Mouse (Mus musculus) lung, embryonic 14.5 days (tissue): ENCODE data around the gene Camk1d. TPM values are rescaled to one million over a fixed set of nuclear protein-coding genes. Genes with fewer than 3 reads are reported as not detected.
A peak's percentile ranks its signal among the peaks of the same experiment; 100 is the strongest.

Experiments
- ATAC-seq: fragments of 200-750 bp; cut with Nextera tagmentation; 2 replicates; pipeline ENCODE4 v1.8.0; 2017; ENCODE audit warnings: mild to moderate bottlenecking, moderate TSS enrichment, moderate library complexity; ENCODE audit not compliant: insufficient read depth
- DNase-seq: peaks from one replicate; pipeline ENCODE4 v3.0.0-alpha.2; 2015
- H3K27ac ChIP-seq: fragments of 300-500 bp; sonication (generic); 2 replicates; pipeline ENCODE4 v1.5.1; 2014; ENCODE audit warnings: low read depth, mild to moderate bottlenecking, moderate library complexity
- H3K27me3 ChIP-seq: fragments of 300-500 bp; sonication (generic); 2 replicates; pipeline ENCODE4 v1.6.1; 2014; ENCODE audit warnings: low read length, control low read depth; ENCODE audit not compliant: insufficient read depth
- H3K36me3 ChIP-seq: fragments of 300-500 bp; sonication (generic); 2 replicates; pipeline ENCODE4 v1.6.1; 2014; ENCODE audit warnings: control low read depth; ENCODE audit not compliant: insufficient read depth
- H3K4me1 ChIP-seq: fragments of 300-500 bp; sonication (generic); 2 replicates; pipeline ENCODE4 v1.6.1; 2014; ENCODE audit warnings: antibody characterized with exemption, control low read depth; ENCODE audit not compliant: insufficient read depth
- H3K4me2 ChIP-seq: fragments of 300-500 bp; sonication (generic); 2 replicates; pipeline ENCODE4 v1.6.1; 2014; ENCODE audit warnings: mild to moderate bottlenecking
- H3K4me3 ChIP-seq: fragments of 300-500 bp; sonication (generic); 2 replicates; pipeline ENCODE4 v1.5.1; 2014; ENCODE audit warnings: low read depth, low read length
- H3K9ac ChIP-seq: fragments of 300-500 bp; sonication (generic); 2 replicates; pipeline ENCODE4 v1.6.1; 2014
- H3K9me3 ChIP-seq: fragments of 300-500 bp; sonication (generic); 2 replicates; pipeline ENCODE4 v1.6.1; 2016; ENCODE audit warnings: low read depth, low read length, control low read depth
- CTCF ChIP-seq: IDR thresholded peaks from 2 replicates; pipeline ENCODE4 v1.5.1; 2016; ENCODE audit warnings: antibody characterized with exemption, low read depth
- WGBS: fragments of 180-500 bp; shearing (Covaris S2); extraction: QIAGEN DNeasy Blood & Tissue Kit; methylation state at CpG from one replicate; pipeline ENCODE4 v1.1.7; 2014; 5-methylcytosine and 5-hydroxymethylcytosine counted together
- polyA plus RNA-seq: library from polyadenylated mRNA; unstranded; fragments of >200 nt; fragmentation: Nextera tagmentation; extraction: Ambion mirVana; gene quantifications from 2 replicates; pipeline ENCODE4 v1.2.1, GENCODE M21; 2014

Gene Camk1d
- polyA plus RNA-seq, 1 experiment from 2014 or later, result 2.9 TPM

- Histone ChIP-seq H3K27me3 (no peaks in the 10 kb centered on the region), H3K4me1 (no peaks in the 10 kb centered on the region), H3K27ac (no peak overlapping the region), H3K4me2 (no peak overlapping the region), H3K9ac (no peak overlapping the region), H3K4me3 (no peak overlapping the region), H3K9me3 (no peaks in the 10 kb centered on the region), H3K36me3 (no peaks in the 10 kb centered on the region)
- DNase-seq (no peak), ATAC-seq (no peak)
- no peak for TF ChIP-seq CTCF
- 81% methylated on average over 5 of the region's 5 CpGs for WGBS
Measured at GRCm38 (mm10) chr2:5445357-5445756, 269.0 kb downstream of the Camk1d start.

DNA sequence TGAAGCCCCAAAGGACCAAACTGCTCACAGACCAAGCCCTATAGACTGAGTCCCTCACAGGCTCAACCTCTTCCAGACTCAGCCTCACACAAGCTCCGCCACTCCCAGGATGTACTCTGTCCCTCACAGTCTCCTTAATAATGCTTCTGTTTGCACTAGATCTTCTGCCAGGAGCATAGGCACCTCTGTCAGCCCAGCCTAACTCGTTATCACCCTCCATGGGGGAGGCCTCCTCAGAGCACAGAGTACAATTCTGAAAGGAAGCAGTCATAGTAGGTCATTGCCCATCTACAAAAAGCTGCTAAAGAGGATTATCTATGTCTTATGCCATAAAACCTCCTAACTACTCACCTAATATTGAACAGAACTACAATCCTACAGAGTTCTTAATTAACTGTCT lies 276.6 kb downstream of the Camk1d start:
- Histone ChIP-seq H3K27ac (no peak overlapping the region), H3K9ac (no peak overlapping the region), H3K4me1 (no peaks in the 10 kb centered on the region), H3K4me2 (no peak overlapping the region), H3K9me3 (no peaks in the 10 kb centered on the region), H3K27me3 (no peaks in the 10 kb centered on the region), H3K36me3 (no peaks in the 10 kb centered on the region), H3K4me3 (no peak overlapping the region)
- no peak for ATAC-seq
- no peak for TF ChIP-seq CTCF
- DNase-seq, result no peak
- 50% methylated on average over 2 of the region's 2 CpGs for WGBS

DNA sequence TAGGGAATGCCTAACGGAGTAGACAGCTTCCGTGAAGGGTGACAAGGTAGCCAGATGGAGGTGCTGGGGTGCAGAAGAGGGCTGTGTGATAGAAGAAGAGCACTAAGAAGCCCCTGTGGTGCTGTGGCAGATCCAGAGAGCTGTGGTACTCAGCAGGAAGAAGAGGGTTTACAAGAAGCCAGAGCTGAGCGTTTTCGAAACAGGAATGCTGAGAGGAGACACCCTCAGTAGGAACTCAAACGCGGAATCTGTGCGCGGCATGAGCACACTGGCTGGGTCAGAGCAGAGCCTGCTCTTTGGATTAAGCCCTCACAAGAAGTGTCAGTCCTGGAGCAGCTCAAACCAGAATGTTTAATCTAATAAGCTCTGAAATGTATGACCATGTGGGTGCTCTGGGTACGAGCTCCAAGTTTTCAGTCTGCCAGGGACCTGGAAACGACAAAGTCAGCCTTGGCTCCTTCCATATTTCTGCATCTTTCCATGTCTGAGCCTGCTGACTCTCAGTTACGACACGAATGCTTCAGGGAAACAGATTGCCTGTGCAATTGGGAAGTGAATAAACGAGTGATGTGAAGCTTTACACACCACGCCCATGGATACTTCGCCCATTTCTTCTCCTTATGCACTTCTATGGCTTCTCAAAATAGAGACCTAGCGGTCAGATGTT lies 278.6 kb downstream of the Camk1d start:
- ATAC-seq (no peak), DNase-seq (no peak)
- Histone ChIP-seq H3K27ac (no peak overlapping the region), H3K9ac (no peak overlapping the region), H3K4me3 (no peak overlapping the region), H3K36me3 (no peaks in the 10 kb centered on the region), H3K4me1 (no peaks in the 10 kb centered on the region), H3K4me2 (no peak overlapping the region), H3K27me3 (no peaks in the 10 kb centered on the region), H3K9me3 (no peaks in the 10 kb centered on the region)
- 82% methylated on average over 16 of the region's 16 CpGs for WGBS
- no peak for TF ChIP-seq CTCF

GRCm38 (mm10) chr2:5431309-5431708 lies 283.0 kb downstream of the Camk1d start:
- Histone ChIP-seq H3K9ac (no peak overlapping the region), H3K4me3 (no peak overlapping the region), H3K9me3 (no peaks in the 10 kb centered on the region), H3K36me3 (no peaks in the 10 kb centered on the region), H3K4me1 (no peaks in the 10 kb centered on the region), H3K27me3 (no peaks in the 10 kb centered on the region), H3K4me2 (no peak overlapping the region), H3K27ac (no peak overlapping the region)
- 44% methylated on average over 2 of the region's 2 CpGs for WGBS
- peak; percentile 51 for DNase-seq
- no peak for ATAC-seq
- TF ChIP-seq CTCF, result peak; percentile 74

DNA sequence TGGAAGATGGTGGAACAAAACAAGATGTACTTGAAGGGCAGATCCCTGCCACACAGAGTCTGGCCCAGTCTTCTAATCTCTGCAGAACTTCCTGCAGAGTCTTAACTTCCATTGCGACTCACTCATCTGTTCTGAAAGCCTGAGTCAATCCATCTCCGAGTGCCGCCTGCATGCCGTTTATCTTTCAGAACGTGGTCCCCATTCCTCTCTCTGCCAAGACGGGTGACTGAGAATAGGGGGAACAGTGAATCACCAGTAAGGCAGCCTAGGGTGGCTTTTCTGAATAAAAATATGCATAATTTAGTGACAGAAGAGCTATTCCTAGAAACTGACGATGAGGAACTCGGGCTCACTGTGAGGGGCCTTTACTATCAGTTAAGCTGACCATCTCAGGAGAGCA lies 284.4 kb downstream of the Camk1d start:
- Histone ChIP-seq H3K36me3 (no peaks in the 10 kb centered on the region), H3K4me3 (no peak overlapping the region), H3K9ac (no peak overlapping the region), H3K4me1 (no peaks in the 10 kb centered on the region), H3K4me2 (no peak overlapping the region), H3K27me3 (no peaks in the 10 kb centered on the region), H3K9me3 (no peaks in the 10 kb centered on the region), H3K27ac (no peak overlapping the region)
- ATAC-seq, result no peak
- 55% methylated on average over 8 of the region's 8 CpGs for WGBS
- TF ChIP-seq CTCF, result no peak
- DNase-seq, result no peak

- no peak for ATAC-seq
- no peak for TF ChIP-seq CTCF
- 22% methylated on average over 2 of the region's 2 CpGs for WGBS
Measured at GRCm38 (mm10) chr2:5426110-5426509, 288.2 kb downstream of the Camk1d start.

GRCm38 (mm10) chr2:5425612-5426011 lies 288.7 kb downstream of the Camk1d start:
- H3K27ac ChIP-seq, result no peak overlapping the region
- ATAC-seq, result no peak
- no peaks in the 10 kb centered on the region for H3K36me3 ChIP-seq
- no peak overlapping the region for H3K9ac ChIP-seq
- H3K4me2 ChIP-seq, result no peak overlapping the region
- 76% methylated on average over 3 of the region's 3 CpGs for WGBS
- H3K9me3 ChIP-seq, result no peaks in the 10 kb centered on the region
- H3K4me3 ChIP-seq, result no peak overlapping the region
- H3K27me3 ChIP-seq, result no peaks in the 10 kb centered on the region
- TF ChIP-seq CTCF, result no peak
- DNase-seq, result no peak
- H3K4me1 ChIP-seq, result no peaks in the 10 kb centered on the region

More at GRCm38 (mm10) chr2:5426110-5426509, 288.2 kb downstream of the Camk1d start:
- H3K36me3 ChIP-seq, result no peaks in the 10 kb centered on the region
- H3K4me2 ChIP-seq, result no peak overlapping the region
- H3K27ac ChIP-seq, result no peak overlapping the region
- H3K4me3 ChIP-seq, result no peak overlapping the region
- no peaks in the 10 kb centered on the region for H3K4me1 ChIP-seq
- no peak for DNase-seq
- no peaks in the 10 kb centered on the region for H3K27me3 ChIP-seq
- H3K9me3 ChIP-seq, result no peaks in the 10 kb centered on the region
- no peak overlapping the region for H3K9ac ChIP-seq
